Mouse (Mus musculus) thymus, adult 2 months (tissue): ENCODE measurements around the gene Alkbh6.

ENCODE experiments used
- CTCF ChIP-seq: fragments of 200-500 bp; IDR thresholded peaks from 2 replicates; pipeline ENCODE4 v1.5.1; 2012; ENCODE audit warnings: mild to moderate bottlenecking, control low read depth, low read length, moderate library complexity, borderline replicate concordance; ENCODE audit not compliant: control insufficient read depth, poor library complexity, insufficient read depth; ENCODE audit errors: extremely low read depth
- POLR2A ChIP-seq: fragments of 200-500 bp; IDR thresholded peaks from 2 replicates; pipeline ENCODE4 v1.6.1; 2012; ENCODE audit warnings: mild to moderate bottlenecking, low read length, control low read depth, moderate library complexity; ENCODE audit not compliant: control insufficient read depth, poor library complexity, insufficient read depth; ENCODE audit errors: extremely low read depth

DNA sequence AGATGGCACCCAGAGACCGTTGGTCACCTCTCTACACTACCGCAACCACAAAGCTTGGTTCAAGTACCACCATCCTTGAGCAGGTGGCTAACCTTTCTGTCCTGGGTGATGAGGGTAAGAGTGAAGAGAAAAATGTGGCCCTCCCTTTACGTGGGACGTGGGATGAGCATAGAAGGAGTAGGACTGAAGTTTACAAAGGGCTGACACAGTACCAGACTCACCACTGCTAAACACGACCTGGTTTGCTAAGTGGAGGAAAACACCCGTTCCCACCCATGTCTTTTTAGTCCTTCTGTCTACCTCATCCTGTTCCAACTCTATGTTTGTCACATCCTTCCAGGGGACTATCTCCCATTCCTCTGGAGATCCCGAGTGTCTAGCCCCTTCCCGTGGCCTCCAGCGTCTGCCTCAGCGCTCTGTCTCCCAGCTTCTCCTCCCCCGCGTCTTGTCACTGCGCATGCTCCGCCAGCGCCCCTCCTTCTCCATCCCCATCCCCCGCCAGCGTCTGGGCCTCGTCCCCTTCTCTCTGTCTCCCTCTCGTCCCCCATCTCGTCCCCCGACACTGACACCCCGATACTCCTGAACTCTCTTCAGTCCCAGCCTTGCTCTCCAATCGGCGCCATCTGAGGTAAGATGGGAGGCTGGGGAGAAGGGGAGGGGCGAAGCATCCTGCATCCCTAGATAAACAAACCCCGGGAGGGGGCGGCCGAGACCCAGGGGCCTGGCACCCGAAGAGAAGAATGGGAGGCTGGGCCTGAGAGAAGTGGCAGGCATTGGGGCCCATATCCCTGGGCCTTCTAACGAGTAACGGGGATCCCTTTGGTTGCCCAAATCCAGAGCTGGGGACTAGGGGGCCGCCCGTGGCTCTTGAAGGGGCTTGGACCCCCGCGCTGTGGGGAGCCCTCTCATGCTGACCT, 17.0 kb upstream of the Alkbh6 start, which contains the start of gene Clip3:
- TF ChIP-seq POLR2A (no peak), CTCF (no peak)
